Mouse (Mus musculus) hindbrain, embryonic 12.5 days (tissue): ENCODE measurements around the gene Terb1. TPM values are rescaled to one million over a fixed set of nuclear protein-coding genes. Genes with fewer than 3 reads are reported as not detected.
A peak's percentile ranks its signal among the peaks of the same experiment; 100 is the strongest.

ENCODE experiments used
- ATAC-seq: fragments of 200-750 bp; cut with Nextera tagmentation; 2 replicates; pipeline ENCODE4 v1.8.0; 2017; ENCODE audit warnings: moderate TSS enrichment; ENCODE audit not compliant: low FRiP score
- H3K27ac ChIP-seq: fragments of 300-500 bp; sonication (generic); 2 replicates; pipeline ENCODE4 v1.5.1; 2016; ENCODE audit warnings: mild to moderate bottlenecking
- H3K27me3 ChIP-seq: fragments of 300-500 bp; sonication (generic); 2 replicates; pipeline ENCODE4 v1.6.1; 2016; ENCODE audit warnings: mild to moderate bottlenecking
- H3K36me3 ChIP-seq: fragments of 300-500 bp; sonication (generic); 2 replicates; pipeline ENCODE4 v1.6.1; 2016; ENCODE audit warnings: mild to moderate bottlenecking
- H3K4me1 ChIP-seq: fragments of 300-500 bp; sonication (generic); 2 replicates; pipeline ENCODE4 v1.6.1; 2016
- H3K4me2 ChIP-seq: fragments of 300-500 bp; sonication (generic); replicated peaks from 2 replicates; pipeline ENCODE4 v1.6.1; 2016; ENCODE audit warnings: mild to moderate bottlenecking
- H3K4me3 ChIP-seq: fragments of 300-500 bp; sonication (generic); 2 replicates; pipeline ENCODE4 v1.5.1; 2016; ENCODE audit warnings: mild to moderate bottlenecking
- H3K9ac ChIP-seq: fragments of 300-500 bp; sonication (generic); 2 replicates; pipeline ENCODE4 v1.6.1; 2016; ENCODE audit warnings: mild to moderate bottlenecking, moderate library complexity
- H3K9me3 ChIP-seq: fragments of 300-500 bp; sonication (generic); replicated peaks from 2 replicates; pipeline ENCODE4 v1.6.1; 2016; ENCODE audit warnings: mild to moderate bottlenecking
- WGBS: fragments of 180-500 bp; shearing (Covaris S2); methylation state at CpG from one replicate; pipeline ENCODE4 v1.1.7; 2016; 5-methylcytosine and 5-hydroxymethylcytosine counted together
- polyA plus RNA-seq: library from polyadenylated mRNA; unstranded; fragments of >200 nt; fragmentation: Nextera tagmentation; extraction: Ambion mirVana; gene quantifications from 2 replicates; pipeline ENCODE4 v1.2.1, GENCODE M21; 2016

Terb1 gene
- polyA plus RNA-seq, 1 experiment from 2014 or later, result 0.34 TPM

DNA sequence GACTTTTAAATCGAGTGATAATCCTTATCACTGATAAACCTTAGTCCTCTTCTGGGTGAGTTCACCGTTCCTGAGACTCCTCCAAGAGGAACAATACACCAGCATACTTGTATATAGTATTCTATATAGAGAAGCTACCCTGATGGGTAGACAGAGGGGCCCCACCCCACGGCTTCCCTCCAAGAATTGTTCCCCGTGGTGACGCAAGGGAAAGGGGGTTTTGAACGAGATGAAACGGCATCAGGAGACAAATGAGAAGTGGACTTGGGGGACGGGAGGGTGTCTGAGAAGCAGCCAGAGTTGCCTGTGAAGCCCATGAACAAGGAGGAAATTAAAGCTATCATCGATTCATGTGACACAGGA is 25.1 kb upstream of the Terb1 start:
- peaks cover 21% of the 10 kb centered on the region for H3K4me1 ChIP-seq
- peak overlapping the region; percentile 94; the same call in 1 of the 2 replicates for H3K9ac ChIP-seq
- H3K4me2 ChIP-seq, result peak overlapping the region; percentile 57
- ATAC-seq, result peak; percentile 75; the same call in 1 of the 2 replicates
- no peak overlapping the region for H3K27ac ChIP-seq
- peaks cover 9% of the 10 kb centered on the region for H3K36me3 ChIP-seq
- H3K27me3 ChIP-seq, result peaks cover 19% of the 10 kb centered on the region
- WGBS, result 13% methylated on average over 9 of the region's 9 CpGs
- peak overlapping the region; percentile 87 for H3K4me3 ChIP-seq
- H3K9me3 ChIP-seq, result no peaks in the 10 kb centered on the region

DNA sequence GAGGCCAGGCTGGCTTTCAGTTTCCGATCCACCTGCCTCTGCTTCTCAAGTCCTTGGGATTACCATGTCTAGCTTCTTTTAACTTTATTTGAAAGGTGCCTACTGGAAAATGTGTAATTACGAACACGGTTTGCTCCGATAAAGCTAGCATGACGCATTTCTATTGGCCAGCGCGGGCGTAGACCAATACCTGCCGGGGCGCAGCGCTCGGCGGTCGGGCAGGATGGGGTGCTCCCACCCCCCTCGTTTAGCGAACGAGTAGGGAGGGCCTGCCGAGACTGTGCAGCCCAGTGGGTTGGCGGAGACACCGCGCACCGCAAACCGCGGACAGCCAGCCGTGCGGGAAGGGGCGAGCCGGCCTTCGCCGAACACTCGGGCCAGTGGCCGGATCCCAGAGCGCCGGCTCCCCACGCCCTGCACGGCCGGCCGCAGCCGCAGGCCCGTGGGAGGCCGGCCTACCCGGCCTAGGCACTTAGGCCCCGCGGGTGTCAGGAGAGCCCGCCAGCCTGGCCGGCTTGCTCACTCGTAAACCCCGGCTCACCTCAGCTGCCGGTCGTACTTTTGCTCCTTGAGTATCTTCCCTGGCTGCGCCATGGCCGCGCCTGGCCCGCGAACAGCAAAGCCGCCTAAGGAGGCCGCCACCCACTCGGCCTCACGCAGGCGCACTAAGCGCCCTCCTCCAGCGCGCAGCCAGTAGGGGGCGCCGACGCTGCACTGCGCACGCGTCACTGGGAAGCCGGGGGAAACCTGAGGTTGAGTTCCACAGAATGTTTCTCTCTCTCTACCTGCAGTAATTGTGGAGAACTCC is 24.5 kb upstream of the Terb1 start, which contains the start of the genes Nae1 and Car7:
Nae1 (minus strand) TSS at position 667 of the 808 bp plus-strand sequence.
Car7 (plus strand) TSS at position 719 of the 808 bp plus-strand sequence.
- Histone ChIP-seq H3K36me3 (peaks cover 14% of the 10 kb centered on the region), H3K27me3 (peaks cover 13% of the 10 kb centered on the region), H3K27ac (peak within 1 kb of the TSS; percentile 88), H3K4me3 (peak within 1 kb of the TSS; percentile 87), H3K4me1 (peaks cover 21% of the 10 kb centered on the region), H3K9ac (peak within 1 kb of the TSS; percentile 94), H3K4me2 (peak within 1 kb of the TSS; percentile 57), H3K9me3 (no peaks in the 10 kb centered on the region)
- ATAC-seq, result peak; percentile 96
- WGBS, result under 1% methylated on average over 70 of the region's 70 CpGs

DNA sequence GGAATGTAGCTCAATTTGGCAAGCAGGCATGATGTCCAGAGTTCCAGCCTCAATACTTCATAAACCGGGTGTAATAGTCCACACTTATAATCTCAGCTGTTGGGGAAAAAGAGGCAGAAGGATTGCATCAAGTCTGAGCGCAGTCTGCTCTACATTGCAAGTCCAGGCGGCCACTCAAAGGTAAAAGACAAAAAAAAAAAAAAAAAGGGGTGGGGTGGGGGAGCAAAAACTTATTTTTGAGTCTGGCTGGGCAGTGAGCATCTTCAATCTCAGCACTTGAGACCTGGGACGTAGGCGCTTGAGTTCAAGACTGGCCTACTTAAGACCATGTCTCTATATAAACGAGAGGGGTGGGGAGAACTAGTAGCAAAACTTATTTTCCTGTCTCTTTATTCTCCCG is 23.8 kb upstream of the Terb1 start:
- WGBS, result 22% methylated on average over 7 of the region's 7 CpGs

DNA sequence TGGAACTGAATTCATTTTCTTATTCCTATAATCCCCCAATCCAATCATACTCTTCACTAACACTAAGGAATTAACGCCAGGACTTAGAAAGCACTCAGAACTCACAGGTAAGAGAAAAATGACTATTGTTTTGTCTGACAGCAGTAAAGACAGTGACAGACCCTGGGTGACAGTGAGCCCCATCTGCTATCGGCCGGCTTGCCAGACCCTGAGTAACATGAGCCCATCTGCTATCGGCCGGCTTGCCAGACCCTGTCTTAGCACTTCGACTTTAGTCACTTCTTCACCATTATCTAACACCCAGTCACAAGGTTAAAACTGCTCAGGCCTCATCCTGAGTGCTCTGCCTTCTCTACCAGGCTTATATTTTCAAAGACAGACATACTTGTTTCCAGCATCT is 20.0 kb upstream of the Terb1 start:
- no peak for ATAC-seq
- Histone ChIP-seq H3K27ac (no peak overlapping the region), H3K4me2 (no peak overlapping the region), H3K27me3 (no peaks in the 10 kb centered on the region), H3K4me1 (peaks cover 13% of the 10 kb centered on the region), H3K9ac (no peak overlapping the region), H3K9me3 (no peaks in the 10 kb centered on the region), H3K36me3 (peaks cover 24% of the 10 kb centered on the region), H3K4me3 (no peak overlapping the region)
- 88% methylated on average over 6 of the region's 6 CpGs for WGBS

More for the DNA sequence above, 23.8 kb upstream of the Terb1 start:
- peak overlapping the region; percentile 87 for H3K4me3 ChIP-seq
- peaks cover 14% of the 10 kb centered on the region for H3K36me3 ChIP-seq
- ATAC-seq, result peak; percentile 8; the same call in 1 of the 2 replicates
- peak overlapping the region; percentile 57 for H3K4me2 ChIP-seq
- H3K27me3 ChIP-seq, result peaks cover 7% of the 10 kb centered on the region; the same call in 1 of the 2 replicates
- H3K4me1 ChIP-seq, result peaks cover 21% of the 10 kb centered on the region
- no peak overlapping the region for H3K27ac ChIP-seq
- no peaks in the 10 kb centered on the region for H3K9me3 ChIP-seq
- H3K9ac ChIP-seq, result peak overlapping the region; percentile 94

DNA sequence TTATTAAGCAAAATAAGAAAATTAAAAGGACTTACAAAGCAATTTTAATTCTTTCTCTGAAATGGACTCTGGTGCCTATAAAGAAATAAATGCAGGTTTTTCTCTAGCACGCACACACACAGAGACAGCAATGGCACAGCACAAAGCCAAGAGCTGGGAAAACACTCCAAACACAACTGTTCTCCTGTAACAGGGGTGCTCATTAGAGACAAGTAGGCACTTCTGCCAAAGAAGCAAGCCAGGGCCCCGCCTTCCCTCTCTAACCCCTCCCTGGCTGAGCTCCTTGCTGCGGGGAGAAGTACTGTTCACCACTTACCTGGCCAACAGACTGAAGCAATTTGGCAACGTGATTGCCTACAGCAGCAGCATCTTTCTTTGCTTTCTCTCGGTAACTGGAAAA is 8.2 kb upstream of the Terb1 start:
- H3K9ac ChIP-seq, result no peak overlapping the region
- no peak overlapping the region for H3K4me2 ChIP-seq
- no peak overlapping the region for H3K4me3 ChIP-seq
- WGBS, result 84% methylated on average over 5 of the region's 5 CpGs
- H3K36me3 ChIP-seq, result peaks cover 50% of the 10 kb centered on the region
- no peaks in the 10 kb centered on the region for H3K9me3 ChIP-seq
- no peaks in the 10 kb centered on the region for H3K4me1 ChIP-seq
- no peaks in the 10 kb centered on the region for H3K27me3 ChIP-seq
- no peak overlapping the region for H3K27ac ChIP-seq
- no peak for ATAC-seq

DNA sequence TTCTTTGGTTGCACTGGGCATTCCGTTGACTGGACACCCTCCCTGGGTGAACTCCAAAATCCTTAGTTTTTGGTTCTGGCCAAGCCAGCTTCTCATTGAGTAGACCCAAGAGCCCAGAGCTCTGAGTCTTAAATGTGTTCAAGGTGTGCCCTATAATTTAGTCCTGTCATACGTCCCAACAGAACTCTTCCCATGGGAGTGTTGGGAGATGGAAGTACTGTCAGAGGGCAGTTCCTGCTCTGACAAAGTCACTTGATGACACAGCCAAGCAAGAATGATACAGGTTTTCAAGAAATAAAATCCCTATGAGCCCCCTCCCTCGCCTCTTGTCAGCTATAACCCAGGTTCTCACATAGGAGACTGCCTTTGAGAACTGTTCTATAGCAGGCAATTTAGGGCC is 424 bp upstream of the Terb1 start:
- no peaks in the 10 kb centered on the region for H3K9me3 ChIP-seq
- peaks cover 10% of the 10 kb centered on the region for H3K4me1 ChIP-seq
- no peak for ATAC-seq
- WGBS, result 73% methylated on average over 3 of the region's 3 CpGs
- 0 out of 2 replicates have a peak, but pooled peaks cover 5% of the 10 kb centered on the region for H3K27me3 ChIP-seq
- no peak overlapping the region; the same call in 1 of the 2 replicates for H3K4me3 ChIP-seq
- H3K9ac ChIP-seq, result no peak overlapping the region
- no peak overlapping the region for H3K27ac ChIP-seq
- H3K4me2 ChIP-seq, result peak overlapping the region; percentile 100; the same call in 1 of the 2 replicates
- peaks cover 19% of the 10 kb centered on the region for H3K36me3 ChIP-seq

DNA sequence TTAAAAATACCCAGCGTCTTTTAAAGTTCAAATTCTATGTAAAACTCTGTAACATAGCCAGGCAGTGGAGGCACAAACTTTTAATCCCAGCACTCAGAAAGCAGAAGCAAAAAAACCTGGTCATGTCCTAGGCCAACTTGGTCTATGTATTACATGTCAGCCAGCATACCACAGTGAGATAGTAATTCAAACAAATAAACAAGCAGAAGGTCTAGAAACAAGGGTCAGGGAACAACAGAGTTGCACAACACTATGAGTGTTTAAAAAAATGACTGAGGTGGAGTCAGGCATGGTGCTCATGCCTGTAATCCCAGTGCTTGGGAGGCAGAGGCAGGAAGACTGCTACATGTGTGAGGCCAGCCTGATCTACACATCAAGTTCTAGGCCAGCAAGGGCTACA is 30.6 kb downstream of the Terb1 start:
- ATAC-seq, result no peak
- Histone ChIP-seq H3K36me3 (no peaks in the 10 kb centered on the region), H3K9me3 (no peaks in the 10 kb centered on the region), H3K4me3 (no peak overlapping the region), H3K27me3 (no peaks in the 10 kb centered on the region), H3K4me1 (no peaks in the 10 kb centered on the region), H3K27ac (no peak overlapping the region), H3K9ac (no peak overlapping the region), H3K4me2 (no peak overlapping the region)
- 61% methylated on average over 1 of the region's 1 CpGs for WGBS

DNA sequence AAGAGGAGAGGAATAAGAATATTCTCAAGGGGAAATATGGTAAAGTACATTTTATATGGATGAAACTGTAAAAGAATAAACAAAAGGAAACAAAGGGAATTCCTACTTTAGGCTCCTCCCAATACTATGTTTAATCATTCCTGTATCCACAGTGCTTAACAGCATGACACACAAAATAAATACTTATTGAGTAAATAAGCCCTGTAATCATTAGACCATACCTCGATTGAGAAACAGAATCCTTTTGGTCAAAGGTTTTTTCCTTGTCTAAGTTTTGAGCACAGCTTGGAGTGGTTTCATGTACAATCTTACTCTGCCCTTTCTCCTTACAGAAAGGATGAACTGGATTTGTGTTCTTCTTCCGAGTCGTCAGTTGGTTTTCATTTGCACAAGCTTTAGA is 37.2 kb downstream of the Terb1 start:
- H3K27ac ChIP-seq, result no peak overlapping the region

DNA sequence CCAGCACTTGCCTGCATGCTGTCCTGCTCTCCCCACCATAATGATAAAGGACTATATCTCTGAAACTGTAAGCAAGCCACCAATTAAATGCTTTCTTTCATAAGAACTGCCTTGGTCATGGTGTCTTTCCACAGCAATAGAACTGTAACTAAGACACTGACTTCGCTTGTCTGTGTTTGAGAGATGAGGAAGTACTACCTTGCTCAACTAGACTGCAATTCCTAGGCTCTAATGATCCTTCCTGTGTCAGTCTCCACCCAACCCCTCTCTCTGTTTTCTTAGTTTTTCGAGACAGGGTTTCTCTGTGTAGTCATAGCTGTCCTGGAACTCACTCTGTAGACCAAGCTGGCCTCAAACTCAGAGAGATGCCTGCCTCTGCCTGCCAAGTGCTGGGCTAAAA is 42.2 kb downstream of the Terb1 start:
- H3K36me3 ChIP-seq, result no peaks in the 10 kb centered on the region
- no peaks in the 10 kb centered on the region for H3K4me1 ChIP-seq
- H3K9me3 ChIP-seq, result no peaks in the 10 kb centered on the region
- no peak overlapping the region for H3K9ac ChIP-seq
- no peak overlapping the region for H3K27ac ChIP-seq
- 71% methylated on average over 2 of the region's 2 CpGs for WGBS
- H3K4me2 ChIP-seq, result no peak overlapping the region
- ATAC-seq, result no peak
- no peak overlapping the region for H3K4me3 ChIP-seq
- no peaks in the 10 kb centered on the region for H3K27me3 ChIP-seq

More for the DNA sequence above, 37.2 kb downstream of the Terb1 start:
- no peak for ATAC-seq
- WGBS, result 78% methylated on average over 3 of the region's 3 CpGs
- Histone ChIP-seq H3K36me3 (no peaks in the 10 kb centered on the region), H3K4me1 (no peaks in the 10 kb centered on the region), H3K9me3 (no peaks in the 10 kb centered on the region), H3K4me2 (no peak overlapping the region), H3K9ac (no peak overlapping the region), H3K4me3 (no peak overlapping the region), H3K27me3 (no peaks in the 10 kb centered on the region)

DNA sequence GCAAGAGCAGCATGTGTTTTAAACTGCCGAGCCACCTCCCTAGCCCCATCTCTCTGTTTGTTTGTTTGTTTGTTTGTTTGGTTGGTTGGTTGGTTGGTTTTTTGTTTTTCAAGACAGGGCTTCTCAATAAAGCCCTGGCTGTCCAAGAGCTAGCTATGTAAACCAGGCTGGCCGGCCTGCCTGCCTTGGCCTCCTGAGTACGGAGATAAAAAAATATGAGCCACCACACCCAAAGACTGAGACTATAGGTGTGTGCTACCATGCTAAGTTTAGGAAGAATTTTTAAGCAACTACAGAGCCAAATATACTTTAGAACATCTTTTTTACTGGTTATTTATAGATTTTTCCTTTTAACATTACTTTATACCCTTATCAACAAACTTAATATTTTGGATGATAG is 57.5 kb downstream of the Terb1 start:
- no peak overlapping the region for H3K9ac ChIP-seq
- 89% methylated on average over 3 of the region's 3 CpGs for WGBS
- H3K9me3 ChIP-seq, result no peaks in the 10 kb centered on the region
- H3K27ac ChIP-seq, result no peak overlapping the region
- ATAC-seq, result no peak
- no peaks in the 10 kb centered on the region for H3K4me1 ChIP-seq
- no peak overlapping the region for H3K4me3 ChIP-seq
- no peaks in the 10 kb centered on the region for H3K27me3 ChIP-seq
- no peak overlapping the region for H3K4me2 ChIP-seq
- H3K36me3 ChIP-seq, result no peaks in the 10 kb centered on the region

DNA sequence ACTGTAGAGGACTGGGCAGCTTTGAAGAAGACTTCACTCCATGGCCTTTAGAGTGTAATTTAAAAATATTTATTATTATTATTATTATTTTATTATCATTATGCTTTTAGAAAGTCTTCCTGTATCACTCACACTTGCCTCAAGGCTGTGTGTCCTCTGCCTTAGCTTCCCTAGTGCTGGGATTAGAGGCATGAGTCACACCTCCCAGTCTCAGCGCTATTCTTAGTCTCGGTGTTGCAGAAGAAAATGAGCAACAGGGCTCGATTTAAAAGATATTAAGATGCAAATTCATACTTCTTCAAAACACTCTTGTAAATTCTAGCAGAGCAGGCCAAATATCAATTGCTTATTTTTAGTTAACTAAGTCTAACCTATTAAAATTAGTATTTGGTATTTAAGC is 60.9 kb downstream of the Terb1 start:
- no peaks in the 10 kb centered on the region for H3K4me1 ChIP-seq
- H3K4me2 ChIP-seq, result no peak overlapping the region
- H3K4me3 ChIP-seq, result no peak overlapping the region
- H3K27ac ChIP-seq, result no peak overlapping the region
- no peak for ATAC-seq
- no peak overlapping the region for H3K9ac ChIP-seq
- H3K9me3 ChIP-seq, result no peaks in the 10 kb centered on the region
- no peaks in the 10 kb centered on the region for H3K36me3 ChIP-seq
- 83% methylated on average over 3 of the region's 3 CpGs for WGBS
- H3K27me3 ChIP-seq, result no peaks in the 10 kb centered on the region

DNA sequence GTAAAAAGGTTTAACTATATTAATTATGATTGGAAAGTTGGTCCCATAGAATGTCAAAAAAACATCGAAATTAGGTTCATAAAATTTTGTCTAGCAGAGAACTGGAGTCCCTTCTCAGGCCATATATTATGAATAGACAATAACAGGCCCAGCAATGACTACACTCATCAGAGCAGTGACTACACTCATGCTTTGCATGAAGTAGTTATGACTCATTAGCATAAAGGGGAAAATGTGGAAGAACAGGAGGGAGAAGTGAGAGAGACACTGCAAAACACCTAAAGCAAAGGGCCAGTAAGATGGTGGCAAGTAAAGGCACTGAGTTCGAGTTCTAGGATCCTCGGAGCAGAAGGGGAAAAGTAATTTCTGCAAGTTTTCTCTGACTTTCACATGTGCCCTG is 63.7 kb downstream of the Terb1 start:
- no peaks in the 10 kb centered on the region for H3K36me3 ChIP-seq
- peaks cover 10% of the 10 kb centered on the region for H3K4me1 ChIP-seq
- H3K27me3 ChIP-seq, result no peaks in the 10 kb centered on the region
- no peaks in the 10 kb centered on the region for H3K9me3 ChIP-seq
- no peak overlapping the region for H3K4me3 ChIP-seq
- H3K27ac ChIP-seq, result no peak overlapping the region
- 81% methylated on average over 3 of the region's 3 CpGs for WGBS
- no peak overlapping the region for H3K4me2 ChIP-seq
- H3K9ac ChIP-seq, result no peak overlapping the region
- ATAC-seq, result no peak

DNA sequence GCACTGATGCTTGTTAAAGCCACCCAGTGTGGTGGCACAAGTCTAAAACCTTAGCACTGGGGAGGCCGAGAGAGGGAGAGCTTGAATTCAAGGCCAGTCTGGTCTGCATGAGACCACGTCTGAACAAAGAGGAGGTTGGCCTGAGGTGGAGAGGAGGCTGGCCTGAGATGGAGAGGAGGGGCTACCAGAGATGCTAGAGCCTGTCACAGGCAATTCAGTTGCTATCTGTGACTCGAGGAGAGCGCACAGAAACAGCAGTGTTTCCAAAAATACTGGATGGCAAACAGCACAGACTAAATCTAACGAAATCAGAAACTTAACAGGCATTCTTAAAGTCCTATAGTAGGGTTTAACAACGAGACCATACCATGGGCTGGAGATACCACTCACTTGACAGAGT is 64.5 kb downstream of the Terb1 start:
- Histone ChIP-seq H3K9me3 (no peaks in the 10 kb centered on the region), H3K4me2 (no peak overlapping the region), H3K36me3 (peaks cover 4% of the 10 kb centered on the region), H3K27me3 (no peaks in the 10 kb centered on the region), H3K9ac (no peak overlapping the region), H3K4me1 (peaks cover 16% of the 10 kb centered on the region), H3K4me3 (no peak overlapping the region), H3K27ac (no peak overlapping the region)
- no peak for ATAC-seq
- 62% methylated on average over 6 of the region's 6 CpGs for whole genome bisulfite sequencing
